Mouse (Mus musculus): Measurements from ENCODE around the gene Fto. TPM values are rescaled to one million over a fixed set of nuclear protein-coding genes. Genes with fewer than 3 reads are reported as not detected.

Gene Fto
- polyA plus RNA-seq, 1 experiment, result 144 TPM

- no peak for TF ChIP-seq POLR2A (IDR thresholded peaks at IDR 0.05; ENCODE audit: borderline replicate concordance, extremely low read depth, insufficient read depth, insufficient read length, poor library complexity, severe bottlenecking)
- no peak for TF ChIP-seq CTCF (IDR thresholded peaks at IDR 0.05; ENCODE audit: borderline replicate concordance, extremely low read depth, insufficient read depth, insufficient read length)
- no peak for DNase-seq (ENCODE audit: low read depth)
Observed at GRCm38 (mm10) chr8:91360644-91361357, 47.5 kb downstream of the Fto start.

GRCm38 (mm10) chr8:91363272-91363860, 50.0 kb downstream of the Fto start:
- no peak for TF ChIP-seq POLR2A (IDR thresholded peaks at IDR 0.05; ENCODE audit: borderline replicate concordance, extremely low read depth, insufficient read depth, insufficient read length, poor library complexity, severe bottlenecking)

GRCm38 (mm10) chr8:91364216-91364615, 50.9 kb downstream of the Fto start:
- TF ChIP-seq POLR2A (IDR thresholded peaks at IDR 0.05; ENCODE audit: borderline replicate concordance, extremely low read depth, insufficient read depth, insufficient read length, poor library complexity, severe bottlenecking) (no peak), CTCF (IDR thresholded peaks at IDR 0.05; ENCODE audit: borderline replicate concordance, extremely low read depth, insufficient read depth, insufficient read length) (no peak)
- DNase-seq (ENCODE audit: low read depth), result no peak

More at GRCm38 (mm10) chr8:91363272-91363860, 50.0 kb downstream of the Fto start:
- no peak for DNase-seq (ENCODE audit: low read depth)

GRCm38 (mm10) chr8:91365804-91366203, 52.5 kb downstream of the Fto start:
- DNase-seq (ENCODE audit: low read depth), result peak; percentile 88

GRCm38 (mm10) chr8:91370899-91371298, 57.6 kb downstream of the Fto start:
- TF ChIP-seq POLR2A (IDR thresholded peaks at IDR 0.05; ENCODE audit: borderline replicate concordance, extremely low read depth, insufficient read depth, insufficient read length, poor library complexity, severe bottlenecking) (no peak), CTCF (IDR thresholded peaks at IDR 0.05; ENCODE audit: borderline replicate concordance, extremely low read depth, insufficient read depth, insufficient read length) (no peak)
- no peak for DNase-seq (ENCODE audit: low read depth)

More at GRCm38 (mm10) chr8:91365804-91366203, 52.5 kb downstream of the Fto start:
- no peak for TF ChIP-seq POLR2A (IDR thresholded peaks at IDR 0.05; ENCODE audit: borderline replicate concordance, extremely low read depth, insufficient read depth, insufficient read length, poor library complexity, severe bottlenecking)
- no peak for TF ChIP-seq CTCF (IDR thresholded peaks at IDR 0.05; ENCODE audit: borderline replicate concordance, extremely low read depth, insufficient read depth, insufficient read length)

- no peak for TF ChIP-seq POLR2A (IDR thresholded peaks at IDR 0.05; ENCODE audit: borderline replicate concordance, extremely low read depth, insufficient read depth, insufficient read length, poor library complexity, severe bottlenecking)
- no peak for TF ChIP-seq CTCF (IDR thresholded peaks at IDR 0.05; ENCODE audit: borderline replicate concordance, extremely low read depth, insufficient read depth, insufficient read length)
- no peak for DNase-seq (ENCODE audit: low read depth)
Observed at GRCm38 (mm10) chr8:91371995-91372394, 58.7 kb downstream of the Fto start.

- DNase-seq (ENCODE audit: low read depth), result no peak
- TF ChIP-seq CTCF (IDR thresholded peaks at IDR 0.05; ENCODE audit: borderline replicate concordance, extremely low read depth, insufficient read depth, insufficient read length) (no peak), POLR2A (IDR thresholded peaks at IDR 0.05; ENCODE audit: borderline replicate concordance, extremely low read depth, insufficient read depth, insufficient read length, poor library complexity, severe bottlenecking) (no peak)
Observed at GRCm38 (mm10) chr8:91372780-91373577, 59.7 kb downstream of the Fto start.

- DNase-seq (ENCODE audit: low read depth), result no peak
- no peak for TF ChIP-seq POLR2A (IDR thresholded peaks at IDR 0.05; ENCODE audit: borderline replicate concordance, extremely low read depth, insufficient read depth, insufficient read length, poor library complexity, severe bottlenecking)
- no peak for TF ChIP-seq CTCF (IDR thresholded peaks at IDR 0.05; ENCODE audit: borderline replicate concordance, extremely low read depth, insufficient read depth, insufficient read length)
Observed at GRCm38 (mm10) chr8:91375054-91375938, 62.0 kb downstream of the Fto start.

GRCm38 (mm10) chr8:91376785-91377184, 63.5 kb downstream of the Fto start:
- DNase-seq (ENCODE audit: low read depth), result no peak
- no peak for TF ChIP-seq CTCF (IDR thresholded peaks at IDR 0.05; ENCODE audit: borderline replicate concordance, extremely low read depth, insufficient read depth, insufficient read length)
- TF ChIP-seq POLR2A (IDR thresholded peaks at IDR 0.05; ENCODE audit: borderline replicate concordance, extremely low read depth, insufficient read depth, insufficient read length, poor library complexity, severe bottlenecking), result no peak

GRCm38 (mm10) chr8:91377275-91377674, 64.0 kb downstream of the Fto start:
- TF ChIP-seq POLR2A (IDR thresholded peaks at IDR 0.05; ENCODE audit: borderline replicate concordance, extremely low read depth, insufficient read depth, insufficient read length, poor library complexity, severe bottlenecking) (no peak), CTCF (IDR thresholded peaks at IDR 0.05; ENCODE audit: borderline replicate concordance, extremely low read depth, insufficient read depth, insufficient read length) (no peak)
- no peak for DNase-seq (ENCODE audit: low read depth)

Measured in brain, embryonic 14.5 days (tissue).